Mouse (Mus musculus): Measurements from ENCODE around the gene Klb.
"Not testable (repeated sequence)": the region's sequence is repeated elsewhere in the genome, so short reads cannot be mapped to it uniquely, and the experiment has no call there.

The Klb gene

GRCm38 (mm10) chr5:65348168-65348567, at the start of gene Klb:
Klb (plus strand) TSS chr5:65348314.
- DNase-seq (ENCODE audit: low spot score in 2 of 2): no peak

- not testable (repeated sequence) for DNase-seq (ENCODE audit: low spot score in 2 of 2)
Observed at GRCm38 (mm10) chr5:65299623-65300022, 48.5 kb upstream of the Klb start.

GRCm38 (mm10) chr5:65300121-65300520, 48.0 kb upstream of the Klb start:
- DNase-seq (ENCODE audit: low spot score in 2 of 2): no peak

- DNase-seq (ENCODE audit: low spot score in 2 of 2): no peak
Observed at GRCm38 (mm10) chr5:65305516-65305915, 42.6 kb upstream of the Klb start.

- no peak for DNase-seq (ENCODE audit: low spot score in 2 of 2)
Observed at GRCm38 (mm10) chr5:65308208-65308607, 39.9 kb upstream of the Klb start.

GRCm38 (mm10) chr5:65308866-65309265, 39.2 kb upstream of the Klb start:
- no peak for DNase-seq (ENCODE audit: low spot score in 2 of 2)

- no peak for DNase-seq (ENCODE audit: low spot score in 2 of 2)
Observed at GRCm38 (mm10) chr5:65319176-65319575, 28.9 kb upstream of the Klb start.

GRCm38 (mm10) chr5:65322165-65322564, 25.9 kb upstream of the Klb start:
- no peak for DNase-seq (ENCODE audit: low spot score in 2 of 2)

GRCm38 (mm10) chr5:65324271-65324670, 23.8 kb upstream of the Klb start:
- no peak for DNase-seq (ENCODE audit: low spot score in 2 of 2)

GRCm38 (mm10) chr5:65324758-65325355, 23.3 kb upstream of the Klb start:
- DNase-seq (ENCODE audit: low spot score in 2 of 2): no peak

GRCm38 (mm10) chr5:65326212-65326611, 21.9 kb upstream of the Klb start:
- no peak for DNase-seq (ENCODE audit: low spot score in 2 of 2)

- no peak for DNase-seq (ENCODE audit: low spot score in 2 of 2)
Observed at GRCm38 (mm10) chr5:65329971-65330370, 18.1 kb upstream of the Klb start.

GRCm38 (mm10) chr5:65334788-65335187, 13.3 kb upstream of the Klb start:
- no peak for DNase-seq (ENCODE audit: low spot score in 2 of 2)

- peak; percentile 87 to 93 for DNase-seq (ENCODE audit: low spot score in 2 of 2)
Observed at GRCm38 (mm10) chr5:65335298-65336074, 12.6 kb upstream of the Klb start, which contains the start of gene Rfc1. Rfc1 (minus strand) TSS chr5:65335670.

- no peak for DNase-seq (ENCODE audit: low spot score in 2 of 2)
Observed at GRCm38 (mm10) chr5:65336075-65336355, 12.1 kb upstream of the Klb start.

GRCm38 (mm10) chr5:65338394-65338793, 9.7 kb upstream of the Klb start:
- no peak for DNase-seq (ENCODE audit: low spot score in 2 of 2)

- no peak for DNase-seq (ENCODE audit: low spot score in 2 of 2)
Observed at GRCm38 (mm10) chr5:65340167-65340566, 7.9 kb upstream of the Klb start.

GRCm38 (mm10) chr5:65350508-65350907, 2.4 kb downstream of the Klb start:
- no peak for DNase-seq (ENCODE audit: low spot score in 2 of 2)

GRCm38 (mm10) chr5:65354097-65354496, 6.0 kb downstream of the Klb start:
- no peak for DNase-seq (ENCODE audit: low spot score in 2 of 2)

GRCm38 (mm10) chr5:65354985-65355384, 6.9 kb downstream of the Klb start:
- no peak for DNase-seq (ENCODE audit: low spot score in 2 of 2)

GRCm38 (mm10) chr5:65356851-65357250, 8.7 kb downstream of the Klb start:
- DNase-seq (ENCODE audit: low spot score in 2 of 2): no peak

- DNase-seq (ENCODE audit: low spot score in 2 of 2): no peak
Observed at GRCm38 (mm10) chr5:65357771-65358170, 9.7 kb downstream of the Klb start.

- no peak for DNase-seq (ENCODE audit: low spot score in 2 of 2)
Observed at GRCm38 (mm10) chr5:65367837-65368236, 19.7 kb downstream of the Klb start.

GRCm38 (mm10) chr5:65371551-65371950, 23.4 kb downstream of the Klb start:
- DNase-seq (ENCODE audit: low spot score in 2 of 2): no peak

Measured in spleen, postnatal 4 days (tissue).